ENCODE assay signal across 19 mouse cellular contexts in genomic region chr4:149641400-149641799, GRCm38 (mm10). TPM values are rescaled to one million over a fixed set of nuclear protein-coding genes. Genes with fewer than 3 reads are reported as not detected.
A peak's percentile ranks its signal among the peaks of the same experiment; 100 is the strongest.
DNase-seq lines count a peak whose midpoint lies in the region; ATAC-seq and TF ChIP-seq lines count a peak whose summit lies in the region.
"Had no signal": no experiment of that assay in that cellular context is flagged by ENCODE, and none has a peak within 500 bp of the region (broad histone marks: within the 10 kb centered on the region; RNA-seq: fewer than 3 reads in every experiment).

No protein-coding gene starts in this region.

- no peaks in the 10 kb centered on the region for H3K9me3 ChIP-seq in kidney, embryonic 16.5 days (ENCODE audit: low read length)
- no peaks in the 10 kb centered on the region for H3K9me3 ChIP-seq in CH12.LX (replicated peaks; ENCODE audit: low read length)
- no peaks in the 10 kb centered on the region for H3K9me3 ChIP-seq in embryonic facial prominence, embryonic 11.5 days (replicated peaks; ENCODE audit: control insufficient read depth, low read length)
- no peaks in the 10 kb centered on the region for H3K9me3 ChIP-seq in intestine, postnatal 0 days (ENCODE audit: control insufficient read depth)
- H3K9me3 ChIP-seq: forebrain, embryonic 15.5 days; heart, embryonic 13.5 days; hindbrain, embryonic 12.5 days had no signal

- no peak for TF ChIP-seq EP300 in CH12.LX (IDR thresholded peaks at IDR 0.05; ENCODE audit: low read length)

- H3K27me3 ChIP-seq in kidney, embryonic 16.5 days (ENCODE audit: insufficient read depth, low read length), result no peaks in the 10 kb centered on the region
- no peaks in the 10 kb centered on the region for H3K27me3 ChIP-seq in CH12.LX (replicated peaks)
- no peaks in the 10 kb centered on the region for H3K27me3 ChIP-seq in embryonic facial prominence, embryonic 11.5 days (ENCODE audit: control insufficient read depth, insufficient read depth, low read length)
- H3K27me3 ChIP-seq in intestine, postnatal 0 days (replicated peaks; ENCODE audit: control insufficient read depth, insufficient read depth, low read length), result no peaks in the 10 kb centered on the region
- H3K27me3 ChIP-seq: forebrain, embryonic 15.5 days; heart, embryonic 13.5 days; hindbrain, embryonic 12.5 days had no signal

- no peak overlapping the region for H3K4me2 ChIP-seq in kidney, embryonic 16.5 days (replicated peaks; ENCODE audit: low read depth, low read length)
- H3K4me2 ChIP-seq in CH12.LX (ENCODE audit: insufficient read depth, low read depth, poor library complexity, severe bottlenecking), result peak overlapping the region; percentile 63
- H3K4me2 ChIP-seq in embryonic facial prominence, embryonic 11.5 days (ENCODE audit: low read depth, low read length), result no peak overlapping the region
- H3K4me2 ChIP-seq in intestine, postnatal 0 days (replicated peaks; ENCODE audit: low read depth), result no peak overlapping the region
- H3K4me2 ChIP-seq: forebrain, embryonic 15.5 days; heart, embryonic 13.5 days; hindbrain, embryonic 12.5 days had no signal

- TF ChIP-seq CTCF in CH12.LX (conservative IDR thresholded peaks at IDR 0.05 in 1 of 2, IDR thresholded peaks at IDR 0.05 in 1 of 2; ENCODE audit: low read depth in 2 of 2, low read length in 2 of 2), result no peak
- no peak for TF ChIP-seq CTCF in intestine, postnatal 0 days (IDR thresholded peaks at IDR 0.05; ENCODE audit: low read depth)

- no peak overlapping the region for H3K4me3 ChIP-seq in kidney, embryonic 16.5 days (ENCODE audit: low read length)
- peak overlapping the region in 1 of 3 experiments; percentile 5 for H3K4me3 ChIP-seq in CH12.LX (replicated peaks in 1 of 3; ENCODE audit: low read depth in 2 of 3, low read length in 2 of 3, poor library complexity in 1 of 3)
- H3K4me3 ChIP-seq in embryonic facial prominence, embryonic 11.5 days (ENCODE audit: low read depth, low read length), result no peak overlapping the region
- H3K4me3 ChIP-seq in intestine, postnatal 0 days (ENCODE audit: low read depth, low read length), result no peak overlapping the region
- H3K4me3 ChIP-seq: forebrain, embryonic 15.5 days; heart, adult 2 months; heart, embryonic 13.5 days; hindbrain, embryonic 12.5 days had no signal

- dilution Hi-C loops in CH12.LX (cut with MboI; ENCODE audit: extremely low pct_ligation_motif_present, extremely low pct_unique_long_range_greater_than_20kb, low sequenced_read_pairs), result no loop called here

- TF ChIP-seq RAD21 in CH12.LX (IDR thresholded peaks at IDR 0.05; ENCODE audit: low read depth, low read length), result no peak

- no peaks in the 10 kb centered on the region for H3K79me2 ChIP-seq in CH12.LX (replicated peaks; ENCODE audit: control insufficient read depth, extremely low read depth, insufficient read depth, poor library complexity, severe bottlenecking)

- in situ Hi-C loops in CH12.LX (cut with MboI; ENCODE audit: low pct_ligation_motif_present, low pct_unique_long_range_greater_than_20kb, low sequenced_read_pairs), result no loop called here

- H3K4me1 ChIP-seq in kidney, embryonic 16.5 days (ENCODE audit: insufficient read depth, low read length), result peaks cover 18% of the 10 kb centered on the region
- H3K4me1 ChIP-seq in CH12.LX (ENCODE audit: control insufficient read depth in 1 of 2, insufficient read depth in 2 of 2), result peaks cover 29 to 48% of the 10 kb centered on the region in 2 experiments
- no peaks in the 10 kb centered on the region for H3K4me1 ChIP-seq in embryonic facial prominence, embryonic 11.5 days (ENCODE audit: control insufficient read depth, insufficient read depth, low read length)
- no peaks in the 10 kb centered on the region for H3K4me1 ChIP-seq in intestine, postnatal 0 days (replicated peaks; ENCODE audit: control insufficient read depth, insufficient read depth, low read length)
- H3K4me1 ChIP-seq: forebrain, embryonic 15.5 days; heart, embryonic 13.5 days; hindbrain, embryonic 12.5 days had no signal

- peak overlapping the region; percentile 47; the same call in 1 of the 2 replicates for H3K27ac ChIP-seq in kidney, embryonic 16.5 days (ENCODE audit: low read length)
- peak overlapping the region; percentile 93 for H3K27ac ChIP-seq in CH12.LX (ENCODE audit: insufficient read depth, low read depth)
- no peak overlapping the region for H3K27ac ChIP-seq in embryonic facial prominence, embryonic 11.5 days (replicated peaks; ENCODE audit: low read depth, low read length)
- peak overlapping the region; percentile 46; the same call in 1 of the 2 replicates for H3K27ac ChIP-seq in intestine, postnatal 0 days (ENCODE audit: low read depth, low read length)
- H3K27ac ChIP-seq: forebrain, embryonic 15.5 days; heart, adult 2 months; heart, embryonic 13.5 days; hindbrain, embryonic 12.5 days; hindbrain, postnatal 0 days had no signal

- no peak for DNase-seq in kidney, adult 8-10 months
- DNase-seq in CH12.LX (ENCODE audit: extremely low read depth), result no peak
- DNase-seq in embryonic facial prominence, embryonic 11.5 days (ENCODE audit: low spot score), result peak; percentile 38
- no peak for DNase-seq in urinary bladder, postnatal 10 days (ENCODE audit: low spot score)
- DNase-seq in heart, adult 8-10 months (ENCODE audit: low spot score), result no peak
- DNase-seq: adrenal gland, adult 2 months; adrenal gland, postnatal 25 days; cerebellum, adult 18-20 months; cerebellum, adult 9-11 months; cerebellum, postnatal 36 days; gastrocnemius, postnatal 10 days; heart, adult 2 months; heart, postnatal 36 days had no signal

- no peak for ATAC-seq in kidney, embryonic 16.5 days (ENCODE audit: low FRiP score, low TSS enrichment)
- ATAC-seq in embryonic facial prominence, embryonic 11.5 days (replicated peaks; ENCODE audit: insufficient number of reproducible peaks, low FRiP score, low TSS enrichment, low read depth), result no peak
- peak; percentile 63 for ATAC-seq in intestine, postnatal 0 days
- ATAC-seq: forebrain, embryonic 15.5 days; hindbrain, postnatal 0 days had no signal

- peaks cover 24% of the 10 kb centered on the region for H3K36me3 ChIP-seq in kidney, embryonic 16.5 days (ENCODE audit: insufficient read depth, low read length)
- peaks cover 29 to 73% of the 10 kb centered on the region in 2 experiments for H3K36me3 ChIP-seq in CH12.LX (replicated peaks in 1 of 2; ENCODE audit: control insufficient read depth in 1 of 2, insufficient read depth in 1 of 2, low read length in 1 of 2)
- H3K36me3 ChIP-seq in embryonic facial prominence, embryonic 11.5 days (replicated peaks; ENCODE audit: control insufficient read depth, insufficient read depth, low read depth, low read length), result peaks cover 3% of the 10 kb centered on the region
- H3K36me3 ChIP-seq in intestine, postnatal 0 days (ENCODE audit: control insufficient read depth, insufficient read depth), result peaks cover 63% of the 10 kb centered on the region

- TF ChIP-seq POLR2A in CH12.LX (IDR thresholded peaks at IDR 0.05; ENCODE audit: low read depth, low read length), result no peak

- 40% methylated on average over 8 of the region's 8 CpGs for WGBS in kidney, embryonic 16.5 days
- WGBS in embryonic facial prominence, embryonic 11.5 days, result 45% methylated on average over 8 of the region's 8 CpGs
- 45% methylated on average over 8 of the region's 8 CpGs for WGBS in intestine, postnatal 0 days

- H3K9ac ChIP-seq in kidney, embryonic 16.5 days (replicated peaks; ENCODE audit: low read length), result no peak overlapping the region
- no peak overlapping the region for H3K9ac ChIP-seq in CH12.LX (ENCODE audit: insufficient read depth, low read depth)
- no peak overlapping the region for H3K9ac ChIP-seq in embryonic facial prominence, embryonic 11.5 days (replicated peaks; ENCODE audit: low read length)
- no peak overlapping the region for H3K9ac ChIP-seq in intestine, postnatal 0 days (ENCODE audit: low read depth, low read length)
- H3K9ac ChIP-seq: forebrain, embryonic 15.5 days; heart, embryonic 13.5 days; hindbrain, embryonic 12.5 days had no signal

TF ChIP-seq in CH12.LX, 34 proteins besides CTCF, POLR2A, EP300 and RAD21:
- no peak for TF ChIP-seq MXI1 (IDR thresholded peaks at IDR 0.05; ENCODE audit: low read depth, low read length)
- no peak for TF ChIP-seq TCF12 (IDR thresholded peaks at IDR 0.05; ENCODE audit: low read depth, low read length)
- peak; percentile 47; the same call in 1 of the 2 replicates for TF ChIP-seq CHD2 (IDR thresholded peaks at IDR 0.05; ENCODE audit: low read length)

RNA-seq across cellular contexts. Expression of gene Clstn1, which starts 55.1 kb away (rescaled TPM):
- polyA plus RNA-seq in kidney, embryonic 16.5 days (2015; fragmentation: Nextera tagmentation; extraction: Ambion mirVana), result 13.3 and 14.1 TPM in 2 replicates
- total RNA-seq in CH12.LX (2012; rRNA removed), result 51.4 and 53.1 TPM in 2 replicates
- 26.4 and 27.7 TPM in 2 replicates for total RNA-seq in CH12.LX (2014; rRNA removed)
- 35.2 and 36.9 TPM in 2 replicates for polyA plus RNA-seq in CH12.LX (2012; ENCODE audit: insufficient read length, low read depth)
- 27.3 and 28.0 TPM in 2 replicates for polyA plus RNA-seq in embryonic facial prominence, embryonic 11.5 days (2014; fragmentation: Nextera tagmentation; extraction: Ambion mirVana)
- polyA plus RNA-seq in intestine, postnatal 0 days (2015; fragmentation: Nextera tagmentation; extraction: Ambion mirVana), result 34.3 and 34.7 TPM in 2 replicates
- total RNA-seq in heart, adult 8-10 months (2022), result 10 to 100 TPM; 85.3 to 96.5 (median 94.1) TPM
